ENCODE assay signal across 1 mouse cellular context in the genomic region with DNA sequence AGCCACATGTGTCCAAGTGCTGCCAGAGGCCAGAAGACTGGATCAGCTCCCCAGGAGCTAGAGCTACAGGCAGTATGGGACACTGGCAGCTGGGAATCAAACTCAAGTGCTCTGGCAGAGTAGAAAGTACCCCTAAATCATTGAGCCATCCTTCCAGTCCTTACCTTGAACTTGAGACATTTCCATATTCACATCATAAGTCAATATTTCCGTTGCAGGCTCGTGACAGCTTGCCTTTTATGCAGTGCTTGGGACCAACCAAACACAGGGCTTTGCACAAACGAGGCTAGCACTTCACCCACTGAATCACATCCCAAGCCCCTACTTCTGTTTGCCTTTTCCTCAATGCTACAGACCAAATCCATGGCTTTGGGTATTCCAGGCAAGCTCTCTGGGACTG.
TF ChIP-seq lines count a peak whose summit lies in the region.

No protein-coding gene starts in this region.

TF ChIP-seq in CH12.LX, 34 proteins besides CTCF, POLR2A, EP300 and RAD21 (continued from another document):
- TF ChIP-seq BHLHE40 (IDR thresholded peaks at IDR 0.05; ENCODE audit: low read depth, low read length) = peak; percentile 94
- TF ChIP-seq JUN (IDR thresholded peaks at IDR 0.05; ENCODE audit: insufficient read depth, low read depth, low read length) = peak; percentile 80
- TF ChIP-seq HCFC1 (IDR thresholded peaks at IDR 0.05; ENCODE audit: low read depth, low read length) = no peak
- TF ChIP-seq USF1 (IDR thresholded peaks at IDR 0.05; ENCODE audit: low read depth, low read length) = no peak
TF ChIP-seq in CH12.LX: peak in this region for 10.
